Mouse (Mus musculus): ENCODE measurements at regions not wholly inside any gene's neighbourhood (a gene's known extent, or its start where the extent isn't known, plus 50 kb on each side); places are given as distances from the start of the nearest gene placed in this dataset.

GRCm38 (mm10) chr15:15361841-15362240 is 1366.7 kb upstream of the Cdh9 start:
- TF ChIP-seq POLR2A (IDR thresholded peaks at IDR 0.05; ENCODE audit: extremely low read depth, insufficient read depth, low read length) (no peak), CTCF (IDR thresholded peaks at IDR 0.05; ENCODE audit: low read depth, low read length) (no peak)
